Mouse (Mus musculus): ENCODE measurements around the gene Sfxn3. TPM values are rescaled to one million over a fixed set of nuclear protein-coding genes. Genes with fewer than 3 reads are reported as not detected.

Gene Sfxn3
- polyA plus RNA-seq (2015; fragmentation: Nextera tagmentation; extraction: Ambion mirVana), result 68.6 and 75.8 TPM in 2 replicates

DNA sequence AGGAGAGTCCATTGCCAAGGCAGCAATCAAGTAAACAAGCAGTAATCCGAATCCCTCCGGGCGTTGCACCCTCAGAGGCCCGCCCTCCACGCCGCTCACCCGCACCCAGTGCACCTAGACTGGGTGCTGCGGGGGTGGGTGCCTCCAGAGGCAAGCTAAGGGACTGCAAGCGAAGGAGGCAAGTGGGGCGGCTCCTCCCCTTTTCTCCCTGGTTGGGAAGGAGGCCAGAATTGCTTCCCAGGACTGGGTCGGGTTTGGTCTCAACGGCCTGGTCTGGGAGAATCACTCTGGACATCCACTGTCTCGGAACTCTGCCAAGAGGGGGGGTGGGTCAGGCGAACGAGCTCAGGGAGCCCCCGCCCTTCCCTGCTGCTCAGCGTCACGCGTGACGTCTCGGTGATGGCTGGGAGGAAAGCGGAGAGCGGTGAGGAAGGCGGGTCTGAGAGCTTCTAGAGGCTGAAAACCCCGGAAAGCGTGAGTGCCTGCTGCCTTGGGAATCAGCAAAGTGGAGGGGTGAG is at the start of gene Sfxn3:
TSS of gene Sfxn3 (plus strand) at position 87 of the 518 bp plus-strand sequence.
- peak within 1 kb of the TSS; percentile 67 for H3K4me3 ChIP-seq (replicated peaks)
- peaks cover 17% of the 10 kb centered on the region for H3K27me3 ChIP-seq (replicated peaks)
- no peaks in the 10 kb centered on the region for H3K9me3 ChIP-seq (replicated peaks)
- WGBS, result under 1% methylated on average over 26 of the region's 26 CpGs
- H3K9ac ChIP-seq (replicated peaks), result peak within 1 kb of the TSS; percentile 80
- peak within 1 kb of the TSS; percentile 90 for H3K4me2 ChIP-seq
- H3K4me1 ChIP-seq, result peaks cover 52% of the 10 kb centered on the region
- H3K36me3 ChIP-seq, result peaks cover 25% of the 10 kb centered on the region
- peak within 1 kb of the TSS; percentile 96 for H3K27ac ChIP-seq (replicated peaks)
- peak; percentile 86 for ATAC-seq (ENCODE audit: low FRiP score)

DNA sequence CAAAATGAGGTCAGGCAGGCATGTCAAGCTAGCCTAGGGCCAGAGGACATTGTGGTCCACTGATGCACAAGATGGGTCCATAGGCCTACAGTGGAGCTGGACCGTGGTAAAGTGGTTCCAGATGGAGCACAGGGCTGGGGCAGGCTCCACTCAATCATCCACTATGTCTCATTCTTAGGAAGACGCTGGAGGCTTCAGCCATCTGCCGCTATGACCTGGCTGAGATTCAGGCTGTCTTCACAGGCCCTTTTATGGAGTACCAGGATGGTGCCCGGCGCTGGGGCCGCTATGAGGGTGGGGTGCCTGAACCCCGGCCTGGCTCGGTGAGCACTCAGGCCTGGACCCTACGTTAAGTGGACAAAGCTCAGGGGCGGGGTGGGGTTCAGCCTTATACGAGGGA is 49.5 kb upstream of the Sfxn3 start:
- H3K36me3 ChIP-seq, result peaks cover 86% of the 10 kb centered on the region
- H3K4me2 ChIP-seq, result no peak overlapping the region
- 88% methylated on average over 11 of the region's 11 CpGs for WGBS
- H3K4me3 ChIP-seq (replicated peaks), result no peak overlapping the region
- H3K9me3 ChIP-seq (replicated peaks), result no peaks in the 10 kb centered on the region
- no peaks in the 10 kb centered on the region for H3K4me1 ChIP-seq
- no peaks in the 10 kb centered on the region for H3K27me3 ChIP-seq (replicated peaks)
- no peak overlapping the region for H3K9ac ChIP-seq (replicated peaks)
- H3K27ac ChIP-seq (replicated peaks), result no peak overlapping the region
- ATAC-seq (ENCODE audit: low FRiP score), result no peak

DNA sequence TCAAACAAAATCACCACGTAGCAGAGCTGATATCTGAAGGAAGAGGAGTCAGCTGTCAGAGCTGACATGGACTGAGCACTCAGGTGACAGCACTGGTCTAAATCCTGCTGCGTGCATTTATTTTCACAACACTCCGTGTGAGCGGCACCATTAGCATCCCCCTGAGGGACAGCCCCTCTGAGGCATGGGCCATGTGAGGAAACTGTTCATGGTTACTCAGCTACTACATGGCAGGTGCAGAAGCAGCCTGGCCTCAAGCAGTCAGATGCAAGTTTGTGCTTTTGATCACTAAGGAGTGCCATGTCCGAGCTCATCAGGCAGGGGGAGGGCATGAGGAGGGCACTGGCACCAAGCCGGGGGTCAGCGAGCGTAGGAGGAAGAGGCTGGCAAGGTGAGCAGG is 47.7 kb upstream of the Sfxn3 start:
- no peak overlapping the region for H3K4me3 ChIP-seq (replicated peaks)
- H3K9me3 ChIP-seq (replicated peaks), result no peaks in the 10 kb centered on the region
- no peaks in the 10 kb centered on the region for H3K27me3 ChIP-seq (replicated peaks)
- WGBS, result 82% methylated on average over 8 of the region's 8 CpGs
- H3K27ac ChIP-seq (replicated peaks), result no peak overlapping the region
- H3K9ac ChIP-seq (replicated peaks), result no peak overlapping the region
- ATAC-seq (ENCODE audit: low FRiP score), result no peak
- H3K4me2 ChIP-seq, result no peak overlapping the region
- H3K36me3 ChIP-seq, result peaks cover 88% of the 10 kb centered on the region
- peaks cover 18% of the 10 kb centered on the region; the same call in 1 of the 2 replicates for H3K4me1 ChIP-seq

DNA sequence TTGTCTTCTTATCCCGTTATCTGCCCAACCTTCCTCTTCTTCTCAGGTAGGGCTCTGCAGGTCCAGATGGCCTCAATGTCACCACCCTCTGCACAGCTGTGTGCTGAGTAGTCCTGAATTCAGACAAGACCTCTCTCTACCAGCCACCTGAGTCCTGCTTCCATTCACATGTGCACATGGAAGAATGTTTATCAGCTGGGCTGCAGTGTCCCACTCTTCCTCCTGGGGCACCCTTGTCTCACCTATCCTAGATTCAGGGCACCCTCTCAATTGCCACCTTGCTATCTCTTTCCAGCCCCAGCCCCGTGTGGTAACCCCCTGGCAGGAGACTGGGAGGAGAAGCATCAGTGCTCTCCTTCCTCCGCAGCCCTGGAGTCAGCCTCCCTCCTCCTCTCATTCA is 45.0 kb upstream of the Sfxn3 start:
- no peaks in the 10 kb centered on the region for H3K9me3 ChIP-seq (replicated peaks)
- WGBS, result 65% methylated on average over 3 of the region's 3 CpGs
- no peak overlapping the region for H3K27ac ChIP-seq (replicated peaks)
- H3K4me2 ChIP-seq, result no peak overlapping the region
- no peak overlapping the region for H3K9ac ChIP-seq (replicated peaks)
- peaks cover 70% of the 10 kb centered on the region for H3K36me3 ChIP-seq
- no peak for ATAC-seq (ENCODE audit: low FRiP score)
- H3K27me3 ChIP-seq (replicated peaks), result no peaks in the 10 kb centered on the region
- H3K4me1 ChIP-seq, result peaks cover 37% of the 10 kb centered on the region
- H3K4me3 ChIP-seq (replicated peaks), result no peak overlapping the region

DNA sequence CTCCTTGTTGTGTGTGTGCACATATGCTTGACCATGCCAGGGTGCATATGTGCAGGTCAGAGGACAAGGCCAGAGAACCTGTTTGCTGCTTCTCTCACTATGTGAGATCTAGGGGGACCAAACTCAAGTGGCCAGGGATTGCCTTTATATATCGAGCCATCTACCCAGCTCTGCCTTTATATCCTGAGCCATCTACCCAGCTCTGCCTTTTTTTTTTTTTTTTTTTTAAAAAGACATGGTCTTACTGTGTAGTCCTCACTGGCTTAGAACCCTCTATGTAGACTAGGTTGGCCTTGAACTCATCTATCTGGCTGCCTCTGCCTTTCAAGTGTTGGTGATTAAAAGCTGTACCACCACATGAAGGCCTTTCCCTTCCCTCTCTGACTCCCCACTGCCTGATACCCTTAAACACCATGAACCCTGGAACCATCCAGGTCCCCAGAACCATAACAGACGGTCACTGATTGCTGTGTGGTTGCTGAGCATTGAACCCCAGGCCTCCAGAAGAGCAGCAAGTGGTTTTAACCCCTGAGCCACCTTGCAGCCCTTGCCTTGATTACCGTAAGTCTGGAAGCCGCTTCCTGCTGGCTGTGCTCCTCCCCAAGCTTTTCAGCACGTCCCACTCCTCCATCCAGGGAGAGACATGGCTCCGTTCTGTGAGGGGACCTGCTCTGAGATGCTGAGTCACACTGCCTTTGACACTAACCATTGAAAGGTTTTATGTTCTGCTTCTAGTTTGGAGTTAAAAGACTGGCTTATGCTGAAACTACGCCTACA is 43.4 kb upstream of the Sfxn3 start:
- no peak overlapping the region for H3K4me3 ChIP-seq (replicated peaks)
- no peaks in the 10 kb centered on the region for H3K9me3 ChIP-seq (replicated peaks)
- H3K27me3 ChIP-seq (replicated peaks), result no peaks in the 10 kb centered on the region
- 85% methylated on average over 7 of the region's 7 CpGs for WGBS
- no peak for ATAC-seq (ENCODE audit: low FRiP score)
- no peak overlapping the region for H3K27ac ChIP-seq (replicated peaks)
- H3K9ac ChIP-seq (replicated peaks), result no peak overlapping the region; the same call in 1 of the 2 replicates
- no peak overlapping the region for H3K4me2 ChIP-seq
- peaks cover 54% of the 10 kb centered on the region for H3K36me3 ChIP-seq
- peaks cover 50% of the 10 kb centered on the region for H3K4me1 ChIP-seq

DNA sequence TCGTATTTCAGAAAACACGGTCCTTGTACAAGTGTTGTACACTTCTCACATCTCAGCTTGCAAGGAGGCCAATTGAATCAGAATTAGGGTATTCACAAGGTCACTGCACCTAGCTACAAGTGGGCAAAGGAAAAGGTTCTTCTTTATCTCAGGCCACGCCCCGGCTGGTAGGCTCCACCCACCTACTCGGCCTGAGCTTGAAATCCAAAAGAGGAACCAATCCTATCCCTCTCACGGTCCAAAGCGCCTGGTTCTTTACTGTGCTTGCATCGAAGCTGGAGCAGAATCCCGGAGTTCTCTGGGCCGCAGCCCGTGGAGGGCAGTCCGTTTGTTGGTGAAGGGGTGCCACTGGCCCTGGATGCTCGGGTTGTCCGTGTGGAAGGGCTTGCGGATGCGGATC is 41.9 kb upstream of the Sfxn3 start, which contains the start of gene Twnk:
TSS of gene Twnk (plus strand) at position 220 of the 400 bp plus-strand sequence.
- no peaks in the 10 kb centered on the region for H3K9me3 ChIP-seq (replicated peaks)
- H3K4me2 ChIP-seq, result peak within 1 kb of the TSS; percentile 96
- H3K4me1 ChIP-seq, result peaks cover 52% of the 10 kb centered on the region
- peaks cover 45% of the 10 kb centered on the region for H3K36me3 ChIP-seq
- peak within 1 kb of the TSS; percentile 73 for H3K9ac ChIP-seq (replicated peaks)
- peak within 1 kb of the TSS; percentile 86 for H3K27ac ChIP-seq (replicated peaks)
- H3K27me3 ChIP-seq (replicated peaks), result no peaks in the 10 kb centered on the region
- H3K4me3 ChIP-seq (replicated peaks), result peak within 1 kb of the TSS; percentile 93
- WGBS, result 12% methylated on average over 16 of the region's 16 CpGs
- ATAC-seq (ENCODE audit: low FRiP score), result no peak

DNA sequence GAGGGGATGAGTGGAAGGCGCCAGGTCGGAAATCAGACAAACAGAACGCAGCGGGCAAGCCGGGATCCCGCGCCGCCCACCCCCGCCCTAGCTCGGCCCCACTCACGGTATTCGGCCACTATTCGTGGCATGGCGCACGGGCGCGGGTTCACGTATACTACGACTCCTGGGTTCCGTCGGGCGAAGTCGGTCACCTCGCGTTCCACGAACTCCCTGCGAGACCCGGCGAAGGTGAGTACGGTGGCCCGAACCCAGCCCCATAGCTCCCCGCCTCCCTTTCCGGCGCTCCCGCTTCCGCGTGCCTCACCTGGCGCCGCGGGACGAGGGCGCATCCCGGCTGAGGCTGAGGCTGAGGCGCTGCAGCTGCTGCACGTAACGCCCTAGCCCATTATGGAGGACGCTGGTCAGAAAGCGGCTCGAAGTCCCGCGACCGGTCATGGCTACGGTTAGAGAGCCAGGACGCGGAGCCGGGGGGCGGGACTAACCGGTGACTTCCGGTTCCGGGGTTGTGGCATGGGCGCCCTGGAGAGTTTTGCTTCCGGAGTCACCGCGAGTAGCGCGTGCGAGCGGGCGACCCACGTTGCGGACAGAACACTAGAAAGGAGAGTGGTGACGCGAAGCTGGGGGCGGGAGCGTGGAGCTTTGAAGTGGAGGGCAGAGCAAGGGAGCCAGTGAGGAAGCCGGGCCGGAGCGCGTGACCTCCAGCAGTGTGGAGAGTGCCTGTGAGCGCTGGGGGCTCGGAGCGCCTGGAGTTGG is 41.2 kb upstream of the Sfxn3 start, which contains the start of gene Mrpl43:
TSS of gene Mrpl43 (minus strand) at position 486 of the 756 bp plus-strand sequence.
- WGBS, result under 1% methylated on average over 82 of the region's 82 CpGs
- Histone ChIP-seq H3K27me3 (replicated peaks) (no peaks in the 10 kb centered on the region), H3K9me3 (replicated peaks) (no peaks in the 10 kb centered on the region), H3K4me3 (replicated peaks) (peak within 1 kb of the TSS; percentile 93), H3K9ac (replicated peaks) (peak within 1 kb of the TSS; percentile 73), H3K4me1 (peaks cover 52% of the 10 kb centered on the region), H3K4me2 (peak within 1 kb of the TSS; percentile 96), H3K36me3 (peaks cover 44% of the 10 kb centered on the region), H3K27ac (replicated peaks) (peak within 1 kb of the TSS; percentile 86)
- ATAC-seq (ENCODE audit: low FRiP score), result peak; percentile 90

DNA sequence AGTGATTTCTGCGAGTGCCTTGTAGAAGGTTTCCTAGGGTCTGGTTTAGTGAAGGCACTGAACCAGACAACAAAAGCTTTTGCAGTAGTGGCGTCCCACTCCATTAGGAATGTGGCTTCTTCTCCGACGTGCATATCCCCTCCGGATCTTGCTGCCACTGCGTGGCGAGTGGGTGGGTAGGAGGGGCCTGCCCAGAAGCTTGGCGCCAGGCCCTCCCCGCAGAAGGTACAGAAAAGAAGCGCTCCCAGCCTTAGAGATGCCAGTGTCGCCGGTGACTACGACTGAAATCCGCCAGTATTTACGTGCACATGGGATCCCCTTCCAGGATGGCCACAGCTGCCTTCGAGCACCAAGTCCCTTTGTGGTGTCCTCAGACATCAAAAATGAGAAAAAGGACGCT is 40.3 kb upstream of the Sfxn3 start:
- Histone ChIP-seq H3K4me1 (peaks cover 52% of the 10 kb centered on the region), H3K27me3 (replicated peaks) (no peaks in the 10 kb centered on the region), H3K27ac (replicated peaks) (peak overlapping the region; percentile 86), H3K36me3 (peaks cover 46% of the 10 kb centered on the region), H3K4me3 (replicated peaks) (peak overlapping the region; percentile 93), H3K4me2 (peak overlapping the region; percentile 96), H3K9ac (replicated peaks) (peak overlapping the region; percentile 73), H3K9me3 (replicated peaks) (no peaks in the 10 kb centered on the region)
- ATAC-seq (ENCODE audit: low FRiP score), result no peak; the same call in 1 of the 2 replicates
- WGBS, result 44% methylated on average over 17 of the region's 17 CpGs

DNA sequence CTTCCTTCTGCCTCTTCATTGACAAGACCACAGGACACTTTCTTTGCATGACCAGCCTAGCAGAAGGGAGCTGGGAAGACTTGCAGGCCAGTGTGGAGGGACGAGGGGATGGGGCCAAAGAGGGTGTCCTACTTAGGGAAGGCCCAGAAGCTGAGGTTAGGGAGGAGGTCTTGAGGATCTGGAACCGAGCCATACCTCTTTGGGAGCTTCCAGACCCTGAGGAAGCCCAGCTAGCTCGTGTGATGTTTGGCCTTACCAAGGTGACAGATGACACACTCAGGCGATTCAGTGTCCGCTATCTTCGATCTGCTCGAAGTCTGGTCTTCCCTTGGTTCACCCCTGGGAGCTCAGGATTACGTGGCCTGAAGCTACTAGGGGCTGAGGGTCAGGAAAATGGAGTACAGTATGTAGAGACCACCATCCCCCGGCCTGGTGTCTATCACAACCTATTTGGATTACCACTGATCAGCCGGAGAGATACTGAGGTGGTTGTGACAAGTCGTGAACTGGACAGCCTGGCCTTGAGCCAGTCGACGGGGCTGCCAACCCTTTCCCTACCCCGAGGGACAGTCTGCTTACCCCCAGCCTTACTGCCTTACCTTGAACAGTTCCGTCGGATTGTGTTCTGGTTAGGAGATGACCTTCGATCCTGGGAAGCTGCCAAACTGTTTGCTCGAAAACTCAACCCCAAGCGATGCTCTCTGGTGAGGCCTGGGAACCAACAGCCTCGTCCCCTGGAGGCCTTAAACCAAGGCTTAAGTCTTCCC is 39.7 kb upstream of the Sfxn3 start:
- Histone ChIP-seq H3K36me3 (peaks cover 41% of the 10 kb centered on the region), H3K4me1 (peaks cover 57% of the 10 kb centered on the region), H3K9ac (replicated peaks) (peak overlapping the region; percentile 73; the same call in 1 of the 2 replicates), H3K4me3 (replicated peaks) (peak overlapping the region; percentile 93), H3K27ac (replicated peaks) (peak overlapping the region; percentile 86; the same call in 1 of the 2 replicates), H3K27me3 (replicated peaks) (no peaks in the 10 kb centered on the region), H3K4me2 (peak overlapping the region; percentile 96), H3K9me3 (replicated peaks) (no peaks in the 10 kb centered on the region)
- no peak for ATAC-seq (ENCODE audit: low FRiP score)
- WGBS, result 92% methylated on average over 20 of the region's 20 CpGs

DNA sequence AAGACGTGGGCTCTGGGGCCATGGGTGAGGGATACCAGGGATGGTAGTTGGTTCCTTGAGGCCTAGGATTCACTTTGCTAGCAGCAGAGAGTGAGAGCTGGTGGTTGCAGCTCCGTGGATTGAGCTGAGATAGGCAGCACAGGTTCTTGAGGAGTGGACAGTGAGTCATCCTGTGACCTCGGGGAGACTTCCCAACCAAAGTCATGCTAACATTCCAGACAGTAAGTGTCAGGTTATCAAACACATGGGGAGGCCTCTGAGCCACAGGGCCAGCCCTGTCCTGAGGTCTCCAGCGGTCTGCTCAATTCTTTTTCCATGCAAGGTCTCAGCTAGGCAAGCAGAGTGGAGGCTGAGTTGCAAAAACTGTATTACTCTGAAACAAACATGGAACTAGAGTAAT is 36.7 kb upstream of the Sfxn3 start:
- Histone ChIP-seq H3K4me2 (no peak overlapping the region), H3K36me3 (peaks cover 23% of the 10 kb centered on the region), H3K27me3 (replicated peaks) (0 out of 2 replicates have a peak, but pooled peaks cover 3% of the 10 kb centered on the region), H3K4me1 (peaks cover 46% of the 10 kb centered on the region), H3K9ac (replicated peaks) (no peak overlapping the region), H3K4me3 (replicated peaks) (no peak overlapping the region), H3K27ac (replicated peaks) (no peak overlapping the region), H3K9me3 (replicated peaks) (no peaks in the 10 kb centered on the region)
- WGBS, result 87% methylated on average over 4 of the region's 4 CpGs
- ATAC-seq (ENCODE audit: low FRiP score), result no peak

DNA sequence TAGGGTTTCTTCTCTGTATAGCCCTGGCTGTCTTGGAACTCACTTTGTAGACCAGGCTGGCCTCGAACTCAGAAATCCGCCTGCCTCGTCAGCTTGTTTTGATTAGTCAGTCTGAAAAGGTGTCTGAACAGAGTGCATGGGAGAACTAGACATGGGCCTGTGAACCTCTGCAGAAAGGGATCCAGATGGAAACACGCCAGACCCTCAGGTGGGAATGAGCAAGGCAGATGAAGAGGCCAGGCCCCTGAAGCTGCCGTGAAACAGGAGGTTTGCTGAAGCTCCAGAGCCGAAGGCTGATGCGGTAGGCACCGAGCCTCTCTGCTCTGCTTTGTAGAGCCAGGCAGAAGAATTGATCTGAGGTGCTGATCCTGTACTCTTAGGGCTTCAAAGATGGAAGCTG is 35.1 kb upstream of the Sfxn3 start:
- Histone ChIP-seq H3K36me3 (peaks cover 23% of the 10 kb centered on the region), H3K9ac (replicated peaks) (0 out of 2 replicates have a peak overlapping the region, but pooled peaks have one; percentile 23), H3K4me2 (no peak overlapping the region), H3K4me3 (replicated peaks) (no peak overlapping the region), H3K27me3 (replicated peaks) (0 out of 2 replicates have a peak, but pooled peaks cover 3% of the 10 kb centered on the region), H3K4me1 (peaks cover 53% of the 10 kb centered on the region), H3K9me3 (replicated peaks) (no peaks in the 10 kb centered on the region), H3K27ac (replicated peaks) (peak overlapping the region; percentile 72)
- 86% methylated on average over 8 of the region's 8 CpGs for WGBS
- no peak for ATAC-seq (ENCODE audit: low FRiP score)
